Mouse (Mus musculus): ENCODE results near the gene Zfp212. TPM values are rescaled to one million over a fixed set of nuclear protein-coding genes. Genes with fewer than 3 reads are reported as not detected.

Zfp212 gene
- polyA plus RNA-seq, 1 experiment: 8.6 TPM

- no peak for TF ChIP-seq CTCF (IDR thresholded peaks at IDR 0.05; ENCODE audit: extremely low read depth, insufficient read depth, insufficient read length, insufficient replicate concordance)
- no peak for TF ChIP-seq POLR2A (IDR thresholded peaks at IDR 0.05; ENCODE audit: low read depth, low read length)
- 34% methylated on average over 11 of the region's 11 CpGs for WGBS
- no peaks in the 10 kb centered on the region for H3K27me3 ChIP-seq (ENCODE audit: control insufficient read depth, insufficient read depth, low read length)
- no peaks in the 10 kb centered on the region for H3K36me3 ChIP-seq (ENCODE audit: control insufficient read depth, insufficient read depth, low read length)
- peak overlapping the region; percentile 96 for H3K4me3 ChIP-seq (ENCODE audit: extremely low read depth, insufficient read depth, insufficient read length)
- DNase-seq (ENCODE audit: low read depth in 1 of 2, low spot score in 2 of 2): no peak
- 0 out of 2 replicates have a peak overlapping the region, but pooled peaks have one; percentile 96 for H3K27ac ChIP-seq (ENCODE audit: insufficient read depth, low read length)
- peaks cover 8% of the 10 kb centered on the region; the same call in 1 of the 2 replicates for H3K4me1 ChIP-seq (ENCODE audit: control insufficient read depth, insufficient read depth, insufficient read length)
These were observed 430 bp upstream of the Zfp212 start for GRCm38 (mm10) chr6:47919646-47920446.

GRCm38 (mm10) chr6:47942461-47942860 is 22.2 kb downstream of the Zfp212 start:
- DNase-seq (ENCODE audit: low read depth in 1 of 2, low spot score in 2 of 2): no peak
- WGBS: 65% methylated on average over 12 of the region's 12 CpGs
- peaks cover 4% of the 10 kb centered on the region for H3K4me1 ChIP-seq (ENCODE audit: control insufficient read depth, insufficient read depth, insufficient read length)
- H3K36me3 ChIP-seq (ENCODE audit: control insufficient read depth, insufficient read depth, low read length): no peaks in the 10 kb centered on the region
- no peak for TF ChIP-seq CTCF (IDR thresholded peaks at IDR 0.05; ENCODE audit: extremely low read depth, insufficient read depth, insufficient read length, insufficient replicate concordance)
- no peak for TF ChIP-seq POLR2A (IDR thresholded peaks at IDR 0.05; ENCODE audit: low read depth, low read length)
- peak overlapping the region; percentile 56; the same call in 1 of the 2 replicates for H3K4me3 ChIP-seq (ENCODE audit: extremely low read depth, insufficient read depth, insufficient read length)
- no peak overlapping the region for H3K27ac ChIP-seq (ENCODE audit: insufficient read depth, low read length)
- H3K27me3 ChIP-seq (ENCODE audit: control insufficient read depth, insufficient read depth, low read length): no peaks in the 10 kb centered on the region

- Histone ChIP-seq H3K4me1 (ENCODE audit: control insufficient read depth, insufficient read depth, insufficient read length) (peaks cover 4% of the 10 kb centered on the region), H3K4me3 (ENCODE audit: extremely low read depth, insufficient read depth, insufficient read length) (peak overlapping the region; percentile 56), H3K36me3 (ENCODE audit: control insufficient read depth, insufficient read depth, low read length) (no peaks in the 10 kb centered on the region), H3K27ac (ENCODE audit: insufficient read depth, low read length) (peak overlapping the region; percentile 33; the same call in 1 of the 2 replicates), H3K27me3 (ENCODE audit: control insufficient read depth, insufficient read depth, low read length) (no peaks in the 10 kb centered on the region)
- TF ChIP-seq CTCF (IDR thresholded peaks at IDR 0.05; ENCODE audit: extremely low read depth, insufficient read depth, insufficient read length, insufficient replicate concordance) (peak; percentile 45; the same call in 1 of the 2 replicates), POLR2A (IDR thresholded peaks at IDR 0.05; ENCODE audit: low read depth, low read length) (no peak)
- peak; percentile 27 to 61 for DNase-seq (ENCODE audit: low read depth in 1 of 2, low spot score in 2 of 2)
- WGBS: 23% methylated on average over 64 of the region's 64 CpGs
These were observed 22.9 kb downstream of the Zfp212 start for GRCm38 (mm10) chr6:47943021-47943691.

- H3K27ac ChIP-seq (ENCODE audit: insufficient read depth, low read length): no peak overlapping the region
- peaks cover 4% of the 10 kb centered on the region for H3K4me1 ChIP-seq (ENCODE audit: control insufficient read depth, insufficient read depth, insufficient read length)
- no peak for TF ChIP-seq CTCF (IDR thresholded peaks at IDR 0.05; ENCODE audit: extremely low read depth, insufficient read depth, insufficient read length, insufficient replicate concordance)
- TF ChIP-seq POLR2A (IDR thresholded peaks at IDR 0.05; ENCODE audit: low read depth, low read length): no peak
- peak overlapping the region; percentile 56; the same call in 1 of the 2 replicates for H3K4me3 ChIP-seq (ENCODE audit: extremely low read depth, insufficient read depth, insufficient read length)
- no peak for DNase-seq (ENCODE audit: low read depth in 1 of 2, low spot score in 2 of 2)
- H3K36me3 ChIP-seq (ENCODE audit: control insufficient read depth, insufficient read depth, low read length): no peaks in the 10 kb centered on the region
- WGBS: 67% methylated on average over 3 of the region's 3 CpGs
- no peaks in the 10 kb centered on the region for H3K27me3 ChIP-seq (ENCODE audit: control insufficient read depth, insufficient read depth, low read length)
These were observed 23.4 kb downstream of the Zfp212 start for GRCm38 (mm10) chr6:47943721-47944120.

GRCm38 (mm10) chr6:47947388-47947787 is 27.1 kb downstream of the Zfp212 start:
- H3K36me3 ChIP-seq (ENCODE audit: control insufficient read depth, insufficient read depth, low read length): no peaks in the 10 kb centered on the region
- TF ChIP-seq POLR2A (IDR thresholded peaks at IDR 0.05; ENCODE audit: low read depth, low read length) (no peak), CTCF (IDR thresholded peaks at IDR 0.05; ENCODE audit: extremely low read depth, insufficient read depth, insufficient read length, insufficient replicate concordance) (no peak)
- no peak for DNase-seq (ENCODE audit: low read depth in 1 of 2, low spot score in 2 of 2)
- WGBS: 92% methylated on average over 4 of the region's 4 CpGs
- no peak overlapping the region for H3K4me3 ChIP-seq (ENCODE audit: extremely low read depth, insufficient read depth, insufficient read length)
- H3K4me1 ChIP-seq (ENCODE audit: control insufficient read depth, insufficient read depth, insufficient read length): peaks cover 4% of the 10 kb centered on the region
- H3K27ac ChIP-seq (ENCODE audit: insufficient read depth, low read length): no peak overlapping the region
- H3K27me3 ChIP-seq (ENCODE audit: control insufficient read depth, insufficient read depth, low read length): no peaks in the 10 kb centered on the region

- under 1% methylated on average over 31 of the region's 31 CpGs for WGBS
These were observed 33.0 kb downstream of the Zfp212 start, which contains the start of gene Zfp956 for GRCm38 (mm10) chr6:47953191-47953726. Zfp956 (plus strand) TSS chr6:47953390.

More at GRCm38 (mm10) chr6:47953191-47953726, 33.0 kb downstream of the Zfp212 start, which contains the start of gene Zfp956:
- Histone ChIP-seq H3K27ac (ENCODE audit: insufficient read depth, low read length) (peak within 1 kb of the TSS; percentile 53), H3K27me3 (ENCODE audit: control insufficient read depth, insufficient read depth, low read length) (no peaks in the 10 kb centered on the region), H3K36me3 (ENCODE audit: control insufficient read depth, insufficient read depth, low read length) (peaks cover 5% of the 10 kb centered on the region; the same call in 1 of the 2 replicates), H3K4me3 (ENCODE audit: extremely low read depth, insufficient read depth, insufficient read length) (peak within 1 kb of the TSS; percentile 75), H3K4me1 (ENCODE audit: control insufficient read depth, insufficient read depth, insufficient read length) (peaks cover 7% of the 10 kb centered on the region; the same call in 1 of the 2 replicates)
- no peak for TF ChIP-seq CTCF (IDR thresholded peaks at IDR 0.05; ENCODE audit: extremely low read depth, insufficient read depth, insufficient read length, insufficient replicate concordance)
- peak; percentile 32 for TF ChIP-seq POLR2A (IDR thresholded peaks at IDR 0.05; ENCODE audit: low read depth, low read length)
- peak; percentile 79 to 95 for DNase-seq (ENCODE audit: low read depth in 1 of 2, low spot score in 2 of 2)

Measured in spleen, adult 2 months (tissue).